Mouse (Mus musculus) kidney, adult 2 months (tissue): ENCODE measurements around the gene Acvrl1.

Source experiments
- CTCF ChIP-seq: fragments of 200-500 bp; conservative IDR thresholded peaks from 2 replicates; pipeline ENCODE4 v1.5.1; 2011; ENCODE audit warnings: low read depth, mild to moderate bottlenecking, control low read depth, low read length, moderate library complexity, mixed read lengths; ENCODE audit not compliant: insufficient read depth, insufficient read length
- POLR2A ChIP-seq: fragments of 200-500 bp; IDR thresholded peaks from one replicate; pipeline ENCODE4 v1.6.1; 2011; ENCODE audit warnings: low read depth, low read length, control low read depth

GRCm38 (mm10) chr15:101131498-101131897 is 3.2 kb downstream of the Acvrl1 start:
- TF ChIP-seq POLR2A (no peak), CTCF (no peak)
